Mouse (Mus musculus) megakaryocyte, embryonic 14.5 days (primary cell): ENCODE results near the gene Usp33.

Experiments
- FLI1 ChIP-seq: IDR thresholded peaks from 2 replicates; pipeline ENCODE4 v1.6.1; 2012; ENCODE audit warnings: low read length, inconsistent platforms, mixed read lengths
- GATA1 ChIP-seq: IDR thresholded peaks from 3 replicates; pipeline ENCODE4 v1.6.1; 2012; ENCODE audit warnings: mixed read lengths, low read length, inconsistent platforms, borderline replicate concordance

GRCm38 (mm10) chr3:152355361-152355760 lies 9.1 kb downstream of the Usp33 start:
- peak; percentile 83 for TF ChIP-seq GATA1
- peak; percentile 20; the same call in 1 of the 2 replicates for TF ChIP-seq FLI1
